Comparison of ENCODE assay signal across 8 mouse cellular contexts in the genomic region with DNA sequence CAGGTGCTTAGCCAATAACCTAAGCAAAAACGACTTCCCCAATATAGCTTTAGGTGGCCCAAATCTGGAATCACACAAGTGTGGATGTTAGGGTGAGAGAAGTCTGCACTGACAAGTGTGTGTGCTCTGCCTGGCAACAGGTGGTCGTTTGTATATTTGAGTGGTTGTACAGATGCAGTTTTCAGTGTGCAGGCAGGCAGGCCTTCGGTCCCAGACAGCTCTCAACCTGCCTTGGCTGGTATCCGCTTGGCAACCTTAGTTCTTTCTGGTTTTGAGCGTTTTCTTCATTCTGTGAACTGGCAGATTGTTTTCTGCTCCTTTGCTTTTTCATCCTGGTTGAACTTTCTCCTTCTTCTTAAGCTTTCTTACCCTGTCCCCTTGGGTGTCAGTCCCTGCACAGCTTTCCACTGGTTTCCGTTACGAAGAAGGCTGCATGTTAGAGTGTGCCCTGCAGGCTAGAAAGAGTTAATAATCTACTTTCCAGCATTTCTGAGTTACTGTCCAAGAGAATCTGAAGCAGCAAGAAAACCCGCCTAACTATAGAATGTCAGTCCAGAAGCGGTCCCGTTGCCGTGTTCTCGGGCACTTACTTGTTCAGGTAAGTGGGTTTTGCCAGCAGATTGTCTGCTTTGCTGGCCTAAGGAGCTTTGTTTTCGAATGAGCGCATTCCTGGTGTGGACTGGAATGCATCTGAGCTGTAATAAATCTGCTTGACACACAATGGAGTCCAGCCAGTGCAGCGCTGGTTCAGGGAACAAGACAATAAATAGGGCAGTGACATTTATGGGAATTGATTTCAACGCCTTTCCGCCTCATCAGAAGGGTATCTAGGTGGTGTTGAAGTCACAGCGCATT.
A peak's percentile ranks its signal among the peaks of the same experiment; 100 is the strongest.
DNase-seq lines count a peak whose midpoint lies in the region; ATAC-seq and TF ChIP-seq lines count a peak whose summit lies in the region.

No protein-coding gene starts in this region.

- H3K9me3 ChIP-seq in forebrain, embryonic 11.5 days (ENCODE audit: control insufficient read depth, low read length) = no peaks in the 10 kb centered on the region
- no peaks in the 10 kb centered on the region for H3K9me3 ChIP-seq in hindbrain, embryonic 15.5 days
- no peaks in the 10 kb centered on the region for H3K9me3 ChIP-seq in liver, embryonic 11.5 days (ENCODE audit: control insufficient read depth, low read length)

- no peaks in the 10 kb centered on the region for H3K36me3 ChIP-seq in forebrain, embryonic 11.5 days (ENCODE audit: control insufficient read depth, insufficient read depth, low read length)
- H3K36me3 ChIP-seq in hindbrain, embryonic 15.5 days = no peaks in the 10 kb centered on the region
- H3K36me3 ChIP-seq in liver, embryonic 11.5 days (ENCODE audit: control insufficient read depth, insufficient read depth, low read length) = no peaks in the 10 kb centered on the region

- no peak for TF ChIP-seq CTCF in brain, embryonic 14.5 days (IDR thresholded peaks at IDR 0.05; ENCODE audit: borderline replicate concordance, extremely low read depth, insufficient read depth, insufficient read length)

- no peak overlapping the region for H3K4me3 ChIP-seq in forebrain, embryonic 11.5 days (ENCODE audit: low read depth, low read length)
- peak overlapping the region; percentile 2; the same call in 1 of the 2 replicates for H3K4me3 ChIP-seq in hindbrain, embryonic 15.5 days
- H3K4me3 ChIP-seq in liver, embryonic 11.5 days (ENCODE audit: low read depth, low read length) = no peak overlapping the region

- H3K27ac ChIP-seq in forebrain, embryonic 11.5 days (ENCODE audit: low read depth, low read length) = peak overlapping the region; percentile 39
- H3K27ac ChIP-seq in hindbrain, embryonic 15.5 days (replicated peaks) = peak overlapping the region; percentile 42
- H3K27ac ChIP-seq in liver, embryonic 11.5 days (ENCODE audit: low read depth, low read length) = no peak overlapping the region

- 0 out of 2 replicates have a peak overlapping the region, but pooled peaks have one; percentile 18 for H3K4me2 ChIP-seq in forebrain, embryonic 11.5 days (ENCODE audit: low read depth, low read length, severe bottlenecking)
- H3K4me2 ChIP-seq in hindbrain, embryonic 15.5 days = peak overlapping the region; percentile 41
- H3K4me2 ChIP-seq in liver, embryonic 11.5 days = no peak overlapping the region

- WGBS in forebrain, embryonic 11.5 days = 44% methylated on average over 18 of the region's 18 CpGs
- 27% methylated on average over 18 of the region's 18 CpGs for WGBS in hindbrain, embryonic 15.5 days
- WGBS in liver, embryonic 11.5 days = 72% methylated on average over 18 of the region's 18 CpGs

- no peak for TF ChIP-seq POLR2A in brain, embryonic 14.5 days (IDR thresholded peaks at IDR 0.05; ENCODE audit: borderline replicate concordance, extremely low read depth, insufficient read depth, insufficient read length, poor library complexity, severe bottlenecking)

- peaks cover 17% of the 10 kb centered on the region for H3K4me1 ChIP-seq in forebrain, embryonic 11.5 days (replicated peaks; ENCODE audit: control insufficient read depth, insufficient read depth, low read length)
- peaks cover 23% of the 10 kb centered on the region for H3K4me1 ChIP-seq in hindbrain, embryonic 15.5 days (replicated peaks)
- H3K4me1 ChIP-seq in liver, embryonic 11.5 days (replicated peaks; ENCODE audit: control insufficient read depth, insufficient read depth, low read length) = no peaks in the 10 kb centered on the region

- DNase-seq in brain, embryonic 14.5 days (ENCODE audit: low read depth) = peak; percentile 72
- no peak for DNase-seq in forebrain, embryonic 11.5 days (ENCODE audit: low spot score)
- DNase-seq in lung, adult 18-20 months = peak; percentile 47 to 56
- DNase-seq in ovary, postnatal 10 days (ENCODE audit: low spot score) = peak; percentile 15
- no peak for DNase-seq in thymus, postnatal 4 days
- no peak for DNase-seq in liver, embryonic 11.5 days (ENCODE audit: low spot score)
- DNase-seq in frontal cortex, postnatal 14 days (ENCODE audit: low spot score in 2 of 2) = no peak

- peak overlapping the region; percentile 17; the same call in 1 of the 2 replicates for H3K9ac ChIP-seq in forebrain, embryonic 11.5 days (ENCODE audit: low read length)
- H3K9ac ChIP-seq in hindbrain, embryonic 15.5 days = no peak overlapping the region
- H3K9ac ChIP-seq in liver, embryonic 11.5 days (ENCODE audit: low read depth, low read length) = no peak overlapping the region

- ATAC-seq in forebrain, embryonic 11.5 days (replicated peaks; ENCODE audit: low FRiP score) = no peak
- peak; percentile 52; the same call in 1 of the 2 replicates for ATAC-seq in hindbrain, embryonic 15.5 days (ENCODE audit: low FRiP score, low read depth)
- ATAC-seq in liver, embryonic 11.5 days (replicated peaks; ENCODE audit: low FRiP score) = no peak

- no peaks in the 10 kb centered on the region for H3K27me3 ChIP-seq in forebrain, embryonic 11.5 days (ENCODE audit: control insufficient read depth, insufficient read depth, low read length)
- no peaks in the 10 kb centered on the region for H3K27me3 ChIP-seq in hindbrain, embryonic 15.5 days
- no peaks in the 10 kb centered on the region for H3K27me3 ChIP-seq in liver, embryonic 11.5 days (replicated peaks; ENCODE audit: control insufficient read depth, insufficient read depth, low read length)

Comparison
In these comparisons a context has a peak if more than half of its experiments do, and no peak if none do; other contexts are left out.
1. DNase-seq: peak in brain, embryonic 14.5 days (single experiment), lung, adult 18-20 months (2 of 2) and ovary, postnatal 10 days (single experiment); none in forebrain, embryonic 11.5 days (single experiment), thymus, postnatal 4 days (single experiment), liver, embryonic 11.5 days (single experiment) and frontal cortex, postnatal 14 days (0 of 2).